Mouse (Mus musculus): ENCODE measurements around the gene Hist1h1b.
"Not testable (repeated sequence)": the region's sequence is repeated elsewhere in the genome, so short reads cannot be mapped to it uniquely, and the experiment has no call there.

DNA sequence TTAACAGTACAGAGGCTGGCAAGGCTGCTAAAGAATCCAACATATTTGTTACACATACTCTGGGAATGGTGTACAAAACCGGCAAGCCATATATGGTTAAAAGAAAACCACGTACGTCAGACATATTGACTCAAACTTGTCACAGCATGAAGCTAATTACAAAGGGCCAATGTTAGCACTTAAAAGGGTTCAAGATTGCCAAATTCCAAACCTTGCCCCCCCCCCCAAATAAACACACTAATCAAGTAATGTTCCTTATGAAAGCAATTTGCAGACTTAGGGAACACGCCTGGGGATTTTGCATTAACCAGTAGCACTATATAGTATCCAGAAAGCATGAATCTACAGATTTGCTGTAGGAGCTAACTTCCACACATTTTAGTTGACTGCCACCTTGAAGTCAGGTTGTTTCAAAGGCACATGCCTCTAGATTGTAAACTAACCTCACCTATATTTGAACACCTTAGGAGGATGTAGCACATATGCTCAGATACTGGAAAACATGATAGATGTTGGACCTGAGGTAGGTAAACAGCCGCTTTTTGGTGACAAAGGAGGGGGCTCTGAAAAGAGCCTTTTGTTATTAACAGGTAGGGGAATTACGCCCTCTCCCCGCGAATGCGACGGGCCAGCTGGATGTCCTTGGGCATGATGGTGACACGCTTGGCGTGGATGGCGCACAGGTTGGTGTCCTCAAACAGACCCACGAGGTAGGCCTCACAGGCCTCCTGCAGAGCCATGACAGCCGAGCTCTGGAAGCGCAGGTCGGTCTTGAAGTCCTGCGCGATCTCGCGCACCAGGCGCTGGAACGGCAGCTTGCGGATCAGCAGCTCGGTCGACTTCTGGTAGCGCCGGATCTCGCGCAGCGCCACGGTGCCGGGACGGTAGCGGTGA lies 2.2 kb upstream of the Hist1h1b start:
- not testable (repeated sequence) for TF ChIP-seq NANOG (IDR thresholded peaks at IDR 0.05; ENCODE audit: borderline replicate concordance, low read length); CTCF (conservative IDR thresholded peaks at IDR 0.05; ENCODE audit: low read length); POU5F1 (IDR thresholded peaks at IDR 0.05; ENCODE audit: borderline replicate concordance, low read length)
